Mouse (Mus musculus): ENCODE measurements around the gene Taco1. TPM values are rescaled to one million over a fixed set of nuclear protein-coding genes. Genes with fewer than 3 reads are reported as not detected.

Gene Taco1
- 9.1 and 9.6 TPM in 2 replicates for polyA plus RNA-seq (2012; rRNA removed)

DNA sequence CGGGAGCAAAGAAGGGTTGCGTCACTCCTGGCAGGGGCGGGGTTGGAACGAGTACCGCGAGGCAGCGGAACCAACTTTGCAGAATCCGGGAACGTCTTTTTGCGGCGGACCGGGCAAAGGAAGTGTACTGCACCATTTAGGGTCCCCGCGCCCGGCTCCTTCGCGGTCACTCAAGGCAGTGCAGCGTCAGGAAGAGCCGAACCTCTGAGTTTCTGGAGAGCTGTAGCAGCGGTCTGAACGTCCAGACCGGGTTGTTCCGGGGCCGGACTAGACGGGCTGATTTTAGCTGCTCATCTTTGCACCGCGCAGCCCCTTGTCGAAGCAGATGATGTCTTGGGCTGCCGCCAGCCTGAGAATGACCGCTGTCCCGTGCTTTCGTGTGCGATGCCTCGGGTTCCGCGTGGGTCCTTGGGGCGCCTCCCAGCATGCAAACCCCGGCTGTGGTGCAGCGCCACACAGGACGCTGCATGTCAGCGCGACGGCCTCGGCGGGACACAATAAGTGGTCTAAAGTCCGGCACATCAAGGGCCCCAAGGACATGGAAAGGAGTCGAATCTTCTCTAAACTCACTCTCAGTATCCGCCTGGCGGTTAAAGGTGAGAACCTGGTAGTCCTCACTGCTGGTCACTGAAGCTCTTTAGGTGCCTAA is at the start of gene Taco1:
Gene Taco1 (plus strand): TSS at position 139 of the 649 bp plus-strand sequence.

GRCm38 (mm10) chr11:106036548-106037417 is 29.1 kb upstream of the Taco1 start, which contains the start of gene Dcaf7:
Gene Dcaf7 (plus strand): TSS chr11:106036872.

GRCm38 (mm10) chr11:106083708-106084701 is 18.1 kb downstream of the Taco1 start, which contains the start of gene Map3k3:
Gene Map3k3 (plus strand): TSS chr11:106084613.

Other genes starting within 250 kb of the Taco1 start
- gene Cyb561, start 112.7 kb upstream of the Taco1 start, polyA plus RNA-seq (2012; rRNA removed): 0.86 and 1.1 TPM in 2 replicates
- gene Ace, start 98.1 kb upstream of the Taco1 start, polyA plus RNA-seq (2012; rRNA removed): 0.07 and 0.12 TPM in 2 replicates
- gene Ace3, start 71.4 kb upstream of the Taco1 start, polyA plus RNA-seq (2012; rRNA removed): not detected in 2 replicates
- 0.01 TPM in 2 replicates for gene Kcnh6, start 57.9 kb upstream of the Taco1 start, polyA plus RNA-seq (2012; rRNA removed)
- 15.1 and 16.7 TPM in 2 replicates for gene Dcaf7, start 29.2 kb upstream of the Taco1 start, polyA plus RNA-seq (2012; rRNA removed)
- gene Map3k3, start 18.6 kb downstream of the Taco1 start, polyA plus RNA-seq (2012; rRNA removed): 5.1 and 6.2 TPM in 2 replicates
- gene Gm10840, start 94.8 kb downstream of the Taco1 start, polyA plus RNA-seq (2012; rRNA removed): not detected in 2 replicates
- gene Limd2, start 94.8 kb downstream of the Taco1 start, polyA plus RNA-seq (2012; rRNA removed): 23.6 and 28.2 TPM in 2 replicates
- 8.8 and 10.2 TPM in 2 replicates for gene Strada, start 136.1 kb downstream of the Taco1 start, polyA plus RNA-seq (2012; rRNA removed)
- gene Ccdc47, start 150.3 kb downstream of the Taco1 start, polyA plus RNA-seq (2012; rRNA removed): 21.0 and 21.5 TPM in 2 replicates
- 15.8 and 16.0 TPM in 2 replicates for gene Ddx42, start 150.9 kb downstream of the Taco1 start, polyA plus RNA-seq (2012; rRNA removed)
- 29.7 and 30.8 TPM in 2 replicates for gene Ftsj3, start 190.0 kb downstream of the Taco1 start, polyA plus RNA-seq (2012; rRNA removed)
- gene Psmc5, start 190.1 kb downstream of the Taco1 start, polyA plus RNA-seq (2012; rRNA removed): 120 and 129 TPM in 2 replicates
- 34.1 and 35.7 TPM in 2 replicates for gene Smarcd2, start 206.9 kb downstream of the Taco1 start, polyA plus RNA-seq (2012; rRNA removed)
- 0.15 and 0.16 TPM in 2 replicates for gene Tcam1, start 210.6 kb downstream of the Taco1 start, polyA plus RNA-seq (2012; rRNA removed)
- gene Gh, start 235.8 kb downstream of the Taco1 start, polyA plus RNA-seq (2012; rRNA removed): 0.03 TPM in 1 of 2 replicates, not detected in the other
- 2.7 and 4.1 TPM in 2 replicates for gene Cd79b, start 248.7 kb downstream of the Taco1 start, polyA plus RNA-seq (2012; rRNA removed)

Data from liver, embryonic 14 days (tissue).